Mouse (Mus musculus): ENCODE results near the gene Tomm40. TPM values are rescaled to one million over a fixed set of nuclear protein-coding genes. Genes with fewer than 3 reads are reported as not detected.
A peak's percentile ranks its signal among the peaks of the same experiment; 100 is the strongest.

The Tomm40 gene
- total RNA-seq, 4 experiments from 2014 or later: 44.3 to 48.3 (median 46.0) TPM

GRCm38 (mm10) chr7:19745971-19746370 lies 30.7 kb upstream of the Tomm40 start:
- no peak for DNase-seq (ENCODE audit: low spot score in 2 of 2)

GRCm38 (mm10) chr7:19744590-19745385 lies 29.6 kb upstream of the Tomm40 start:
- no peak for DNase-seq (ENCODE audit: low spot score in 2 of 2)

- DNase-seq (ENCODE audit: low spot score in 2 of 2): no peak
These were observed 28.6 kb upstream of the Tomm40 start for GRCm38 (mm10) chr7:19743791-19744190.

GRCm38 (mm10) chr7:19742468-19742867 lies 27.2 kb upstream of the Tomm40 start:
- no peak for DNase-seq (ENCODE audit: low spot score in 2 of 2)

GRCm38 (mm10) chr7:19741329-19742031 lies 26.2 kb upstream of the Tomm40 start:
- no peak for DNase-seq (ENCODE audit: low spot score in 2 of 2)

GRCm38 (mm10) chr7:19740269-19740668 lies 25.0 kb upstream of the Tomm40 start:
- no peak for DNase-seq (ENCODE audit: low spot score in 2 of 2)

- DNase-seq (ENCODE audit: low spot score in 2 of 2): no peak
These were observed 23.5 kb upstream of the Tomm40 start for GRCm38 (mm10) chr7:19738771-19739170.

- DNase-seq (ENCODE audit: low spot score in 2 of 2): no peak
These were observed 21.3 kb upstream of the Tomm40 start for GRCm38 (mm10) chr7:19736389-19737057.

- no peak for DNase-seq (ENCODE audit: low spot score in 2 of 2)
These were observed 19.0 kb upstream of the Tomm40 start for GRCm38 (mm10) chr7:19734178-19734666.

GRCm38 (mm10) chr7:19726541-19726940 lies 11.3 kb upstream of the Tomm40 start:
- DNase-seq (ENCODE audit: low spot score in 2 of 2): no peak

GRCm38 (mm10) chr7:19724167-19724566 lies 8.9 kb upstream of the Tomm40 start:
- DNase-seq (ENCODE audit: low spot score in 2 of 2): no peak

- no peak for DNase-seq (ENCODE audit: low spot score in 2 of 2)
These were observed 7.5 kb upstream of the Tomm40 start for GRCm38 (mm10) chr7:19722754-19723195.

- DNase-seq (ENCODE audit: low spot score in 2 of 2): no peak
These were observed 4.0 kb upstream of the Tomm40 start for GRCm38 (mm10) chr7:19719200-19719599.

GRCm38 (mm10) chr7:19718297-19718952 lies 3.2 kb upstream of the Tomm40 start:
- no peak for DNase-seq (ENCODE audit: low spot score in 2 of 2)

GRCm38 (mm10) chr7:19717346-19717745 lies 2.1 kb upstream of the Tomm40 start:
- DNase-seq (ENCODE audit: low spot score in 2 of 2): no peak

- DNase-seq (ENCODE audit: low spot score in 2 of 2): no peak
These were observed 1.6 kb upstream of the Tomm40 start for GRCm38 (mm10) chr7:19716822-19717221.

GRCm38 (mm10) chr7:19716055-19716682 lies 931 bp upstream of the Tomm40 start:
- DNase-seq (ENCODE audit: low spot score in 2 of 2): no peak

- DNase-seq (ENCODE audit: low spot score in 2 of 2): peak in 1 of 2 experiments; percentile 30
These were observed 402 bp downstream of the Tomm40 start for GRCm38 (mm10) chr7:19714836-19715235.

- no peak for DNase-seq (ENCODE audit: low spot score in 2 of 2)
These were observed 1.6 kb downstream of the Tomm40 start for GRCm38 (mm10) chr7:19713598-19713997.

- no peak for DNase-seq (ENCODE audit: low spot score in 2 of 2)
These were observed 2.0 kb downstream of the Tomm40 start for GRCm38 (mm10) chr7:19713196-19713595.

- DNase-seq (ENCODE audit: low spot score in 2 of 2): no peak
These were observed 2.8 kb downstream of the Tomm40 start for GRCm38 (mm10) chr7:19712414-19712813.
